Mouse (Mus musculus): ENCODE data around the gene Amhr2. TPM values are rescaled to one million over a fixed set of nuclear protein-coding genes. Genes with fewer than 3 reads are reported as not detected.

Gene Amhr2
- polyA plus RNA-seq (2016; fragmentation: Nextera tagmentation; extraction: Ambion mirVana): 0.12 and 0.31 TPM in 2 replicates

DNA sequence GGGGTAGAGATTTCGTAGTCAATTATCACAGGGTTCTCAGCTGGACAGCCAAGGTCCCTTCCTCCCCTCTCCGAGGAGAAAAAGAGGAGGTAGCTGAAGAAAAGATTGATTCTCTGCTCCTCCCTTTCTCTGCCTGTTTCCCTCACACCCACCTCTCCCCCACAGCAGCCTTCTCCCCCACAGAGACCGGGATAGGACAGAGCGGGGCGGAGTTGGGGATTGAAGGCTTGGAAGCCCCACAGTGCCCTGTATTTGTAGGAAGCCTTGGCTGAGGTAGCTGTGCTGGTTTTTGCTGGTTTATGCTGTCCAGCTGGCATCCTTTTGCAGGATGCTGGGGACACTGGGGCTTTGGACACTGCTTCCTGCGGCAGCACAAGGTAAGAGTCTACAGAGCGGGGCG, at the start of gene Amhr2:
TSS of gene Amhr2 (plus strand) at position 222 of the 400 bp plus-strand sequence.
- H3K36me3 ChIP-seq: no peaks in the 10 kb centered on the region
- no peak within 1 kb of the TSS for H3K4me3 ChIP-seq
- WGBS (ENCODE audit: insufficient replicate concordance): 68% methylated on average over 7 of the region's 8 CpGs
- no peak within 1 kb of the TSS for H3K4me2 ChIP-seq
- peaks cover 15% of the 10 kb centered on the region for H3K4me1 ChIP-seq
- ATAC-seq: no peak
- H3K27me3 ChIP-seq (replicated peaks): no peaks in the 10 kb centered on the region
- no peaks in the 10 kb centered on the region for H3K9me3 ChIP-seq (replicated peaks)
- H3K9ac ChIP-seq: no peak within 1 kb of the TSS
- no peak within 1 kb of the TSS for H3K27ac ChIP-seq

- H3K27ac ChIP-seq: peak overlapping the region; percentile 89
- no peaks in the 10 kb centered on the region for H3K36me3 ChIP-seq
- WGBS (ENCODE audit: insufficient replicate concordance): 48% methylated on average over 5 of the region's 5 CpGs
- peak overlapping the region; percentile 86 for H3K4me2 ChIP-seq
- no peak for ATAC-seq
- H3K27me3 ChIP-seq (replicated peaks): no peaks in the 10 kb centered on the region
- peak overlapping the region; percentile 77 for H3K9ac ChIP-seq
- H3K4me3 ChIP-seq: peak overlapping the region; percentile 69
- H3K4me1 ChIP-seq: peaks cover 69% of the 10 kb centered on the region
- H3K9me3 ChIP-seq (replicated peaks): no peaks in the 10 kb centered on the region
Observed at GRCm38 (mm10) chr15:102398629-102399028, 46.5 kb upstream of the Amhr2 start.

GRCm38 (mm10) chr15:102399229-102400221, 45.6 kb upstream of the Amhr2 start:
- WGBS (ENCODE audit: insufficient replicate concordance): 3% methylated on average over 34 of the region's 34 CpGs
- no peaks in the 10 kb centered on the region for H3K9me3 ChIP-seq (replicated peaks)
- no peaks in the 10 kb centered on the region for H3K27me3 ChIP-seq (replicated peaks)
- peak overlapping the region; percentile 77 for H3K9ac ChIP-seq
- H3K4me3 ChIP-seq: peak overlapping the region; percentile 69
- ATAC-seq: peak; percentile 79
- H3K4me2 ChIP-seq: peak overlapping the region; percentile 86
- peak overlapping the region; percentile 89 for H3K27ac ChIP-seq
- H3K4me1 ChIP-seq: peaks cover 67% of the 10 kb centered on the region
- no peaks in the 10 kb centered on the region for H3K36me3 ChIP-seq

DNA sequence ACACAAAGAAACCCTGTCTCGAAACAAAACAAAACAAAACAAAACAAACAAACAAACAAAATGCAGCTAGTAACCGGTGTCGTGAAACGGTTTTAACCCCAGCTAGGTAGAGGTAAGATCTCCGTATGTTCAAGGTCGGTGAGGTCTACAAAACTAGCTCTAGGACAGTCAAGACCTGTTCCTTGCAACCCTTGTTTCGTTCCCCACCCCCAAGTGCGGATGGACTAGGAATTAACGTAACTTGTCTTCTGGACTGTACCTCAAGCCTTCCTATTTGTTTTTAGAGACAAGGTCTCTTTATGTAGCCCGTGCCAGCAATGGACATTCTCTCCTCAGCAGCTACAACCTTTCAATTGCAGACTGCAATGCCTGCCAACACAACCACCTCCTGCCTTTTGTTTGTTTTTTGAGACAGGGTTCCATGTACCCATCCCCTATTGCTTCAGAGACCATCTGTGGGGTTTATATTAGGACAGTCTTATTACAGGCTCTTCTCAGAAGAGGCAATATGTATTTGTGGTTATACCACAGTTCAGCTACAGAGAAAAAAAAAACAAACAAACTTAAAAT, 44.6 kb upstream of the Amhr2 start:
- Histone ChIP-seq H3K4me1 (peaks cover 62% of the 10 kb centered on the region), H3K4me2 (peak overlapping the region; percentile 86), H3K27ac (peak overlapping the region; percentile 89), H3K9me3 (replicated peaks) (no peaks in the 10 kb centered on the region), H3K4me3 (0 out of 2 replicates have a peak overlapping the region, but pooled peaks have one; percentile 69), H3K36me3 (no peaks in the 10 kb centered on the region), H3K27me3 (replicated peaks) (no peaks in the 10 kb centered on the region), H3K9ac (peak overlapping the region; percentile 77; the same call in 1 of the 2 replicates)
- WGBS (ENCODE audit: insufficient replicate concordance): 74% methylated on average over 10 of the region's 10 CpGs
- ATAC-seq: no peak

DNA sequence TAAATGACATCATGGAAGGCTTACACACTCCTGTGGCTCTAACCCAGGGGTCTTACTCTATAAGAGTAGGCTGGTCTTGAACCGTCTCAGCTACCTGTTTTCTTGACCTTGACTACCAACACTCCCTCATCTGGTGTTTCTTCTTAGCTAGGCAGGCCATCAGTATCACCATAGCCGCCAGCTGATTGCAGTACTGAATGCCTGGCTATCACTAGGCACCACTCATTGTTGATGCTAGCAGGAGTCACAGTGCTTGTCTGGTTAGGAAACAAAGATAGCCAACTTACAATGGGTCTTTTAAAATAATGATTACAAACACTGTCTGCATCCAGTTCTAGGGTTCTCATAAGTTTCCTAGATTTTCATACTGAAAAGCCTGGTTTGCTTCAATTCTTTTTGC, 43.9 kb upstream of the Amhr2 start:
- H3K27ac ChIP-seq: peak overlapping the region; percentile 89
- no peaks in the 10 kb centered on the region for H3K27me3 ChIP-seq (replicated peaks)
- no peak overlapping the region for H3K9ac ChIP-seq
- no peaks in the 10 kb centered on the region for H3K36me3 ChIP-seq
- H3K4me3 ChIP-seq: no peak overlapping the region
- no peak overlapping the region for H3K4me2 ChIP-seq
- 32% methylated on average over 2 of the region's 2 CpGs for WGBS (ENCODE audit: insufficient replicate concordance)
- H3K4me1 ChIP-seq: peaks cover 55% of the 10 kb centered on the region
- ATAC-seq: no peak
- H3K9me3 ChIP-seq (replicated peaks): no peaks in the 10 kb centered on the region

DNA sequence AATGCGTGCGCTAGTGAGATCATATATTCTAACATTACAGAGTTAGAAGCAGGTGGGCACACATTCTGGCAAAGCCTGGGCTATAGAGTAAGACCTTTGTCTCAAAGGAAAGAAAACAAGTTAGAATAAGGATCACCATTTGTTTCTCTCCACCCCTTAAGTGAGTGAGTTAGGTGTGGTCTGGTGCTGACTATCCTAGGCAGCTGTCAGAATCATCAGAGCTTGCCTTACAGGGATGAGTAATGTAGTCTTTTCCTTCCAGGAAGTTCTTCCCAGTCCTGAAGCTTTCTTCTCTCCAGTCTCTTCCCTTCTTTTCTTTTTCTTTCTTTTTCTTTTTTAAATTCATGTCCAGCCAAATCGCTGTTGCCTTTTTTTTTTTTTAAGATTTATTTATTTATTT, 43.0 kb upstream of the Amhr2 start:
- 0 out of 2 replicates have a peak overlapping the region, but pooled peaks have one; percentile 89 for H3K27ac ChIP-seq
- no peak for ATAC-seq
- H3K27me3 ChIP-seq (replicated peaks): no peaks in the 10 kb centered on the region
- no peak overlapping the region for H3K4me2 ChIP-seq
- whole genome bisulfite sequencing (ENCODE audit: insufficient replicate concordance): 98% methylated on average over 3 of the region's 3 CpGs
- peaks cover 56% of the 10 kb centered on the region for H3K4me1 ChIP-seq
- H3K9ac ChIP-seq: no peak overlapping the region
- H3K36me3 ChIP-seq: peaks cover 3% of the 10 kb centered on the region; the same call in 1 of the 2 replicates
- no peaks in the 10 kb centered on the region for H3K9me3 ChIP-seq (replicated peaks)
- no peak overlapping the region for H3K4me3 ChIP-seq

DNA sequence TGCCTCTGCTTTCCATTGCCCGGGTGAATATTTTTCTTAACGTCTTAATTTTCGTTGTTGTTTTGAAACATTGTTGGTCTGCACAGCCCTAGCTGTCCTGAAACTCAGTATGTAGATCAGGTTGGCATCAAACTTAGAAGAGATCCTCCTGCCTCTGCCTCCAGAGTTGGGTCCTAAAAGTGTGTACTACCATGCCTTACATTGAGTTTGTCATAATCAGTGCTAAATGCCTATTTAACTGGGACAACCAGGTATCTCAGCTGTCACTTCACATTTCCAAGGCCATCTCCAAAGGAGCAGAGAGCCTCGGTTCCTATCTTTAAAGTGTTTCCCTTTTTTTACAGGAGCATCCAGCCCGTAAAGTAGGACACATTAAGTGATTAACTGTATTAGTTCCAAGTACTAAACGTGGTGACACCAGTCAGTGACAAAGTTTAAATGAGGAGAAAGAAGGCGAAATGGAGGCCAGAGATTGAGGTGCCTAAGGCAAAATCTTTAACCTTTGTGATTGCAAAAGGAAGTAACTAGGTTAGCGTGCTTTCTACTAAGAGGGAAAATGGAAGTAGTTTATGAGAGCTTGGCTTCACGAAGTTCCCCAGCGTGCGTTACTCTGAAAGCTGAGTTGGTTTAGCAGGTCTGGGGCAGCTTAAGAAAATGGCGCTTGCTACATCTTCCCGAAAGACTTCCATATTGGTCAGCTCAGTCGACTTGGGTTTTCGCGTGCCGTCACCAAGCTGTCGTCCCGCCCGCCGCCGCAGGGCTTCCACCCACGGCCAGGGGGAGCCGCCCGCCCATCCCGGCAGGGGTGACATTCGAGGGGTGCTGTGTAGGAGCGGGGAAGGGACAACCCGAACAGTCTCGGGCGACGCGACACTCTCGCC, 40.3 kb upstream of the Amhr2 start:
- peak; percentile 27 for ATAC-seq
- 14% methylated on average over 34 of the region's 34 CpGs for WGBS (ENCODE audit: insufficient replicate concordance)

GRCm38 (mm10) chr15:102405489-102406195, 39.5 kb upstream of the Amhr2 start, which contains the start of gene Sp1:
TSS of gene Sp1 (plus strand) at chr15:102406143.
- Histone ChIP-seq H3K36me3 (peaks cover 35% of the 10 kb centered on the region), H3K4me2 (peak within 1 kb of the TSS; percentile 81)

More for the DNA sequence above, 40.3 kb upstream of the Amhr2 start:
- H3K4me2 ChIP-seq: peak overlapping the region; percentile 81
- peak overlapping the region; percentile 79 for H3K9ac ChIP-seq
- no peaks in the 10 kb centered on the region for H3K9me3 ChIP-seq (replicated peaks)
- peaks cover 27% of the 10 kb centered on the region for H3K36me3 ChIP-seq
- no peaks in the 10 kb centered on the region for H3K27me3 ChIP-seq (replicated peaks)
- H3K4me1 ChIP-seq: peaks cover 71% of the 10 kb centered on the region
- peak overlapping the region; percentile 98 for H3K27ac ChIP-seq
- H3K4me3 ChIP-seq: peak overlapping the region; percentile 91

DNA sequence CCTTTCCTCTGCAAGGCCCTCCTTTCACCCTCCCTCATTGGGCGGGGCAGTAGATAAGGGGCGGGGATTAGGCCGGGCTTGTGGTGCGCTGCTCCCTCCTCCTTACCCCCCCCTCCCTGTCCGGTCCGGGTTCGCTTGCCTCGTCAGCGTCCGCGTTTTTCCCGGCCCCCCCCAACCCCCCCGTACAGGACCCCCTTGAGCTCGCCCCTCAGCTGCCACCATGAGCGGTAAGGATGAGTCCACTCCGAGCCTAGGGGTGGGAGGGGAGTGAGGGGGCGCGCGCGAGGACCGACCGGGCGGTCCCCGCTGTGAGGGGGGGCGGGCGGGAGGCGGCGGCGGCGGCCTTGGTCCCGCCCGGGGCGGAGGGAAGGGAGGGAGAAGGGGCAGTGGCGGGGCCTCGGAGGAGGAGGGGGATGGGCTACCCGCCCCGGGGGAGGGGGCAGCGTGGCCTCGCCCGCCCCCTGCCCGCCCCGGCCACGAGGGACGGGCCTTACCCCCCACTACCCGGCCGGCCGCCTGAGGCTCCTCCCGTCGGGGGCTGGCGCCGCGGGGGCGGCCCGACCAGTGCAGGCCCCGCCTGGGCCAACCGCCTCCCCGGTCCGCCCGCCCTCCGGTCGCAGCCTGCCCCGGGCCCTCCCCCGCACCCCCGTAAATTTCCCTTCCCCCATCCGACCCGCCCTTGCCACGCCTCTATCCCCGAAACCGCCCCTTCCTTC, 38.8 kb upstream of the Amhr2 start:
- Histone ChIP-seq H3K9ac (peak overlapping the region; percentile 95), H3K4me1 (peaks cover 71% of the 10 kb centered on the region), H3K36me3 (peaks cover 41% of the 10 kb centered on the region), H3K27ac (peak overlapping the region; percentile 98), H3K27me3 (replicated peaks) (no peaks in the 10 kb centered on the region), H3K4me3 (peak overlapping the region; percentile 91), H3K4me2 (peak overlapping the region; percentile 72), H3K9me3 (replicated peaks) (no peaks in the 10 kb centered on the region)
- peak; percentile 28 for ATAC-seq
- WGBS (ENCODE audit: insufficient replicate concordance): under 1% methylated on average over 48 of the region's 69 CpGs

More at GRCm38 (mm10) chr15:102405489-102406195, 39.5 kb upstream of the Amhr2 start, which contains the start of gene Sp1:
- ATAC-seq: peak; percentile 93
- Histone ChIP-seq H3K27me3 (replicated peaks) (no peaks in the 10 kb centered on the region), H3K27ac (peak within 1 kb of the TSS; percentile 98), H3K9ac (peak within 1 kb of the TSS; percentile 95), H3K4me1 (peaks cover 71% of the 10 kb centered on the region), H3K9me3 (replicated peaks) (no peaks in the 10 kb centered on the region), H3K4me3 (peak within 1 kb of the TSS; percentile 91)
- WGBS (ENCODE audit: insufficient replicate concordance): under 1% methylated on average over 38 of the region's 38 CpGs

DNA sequence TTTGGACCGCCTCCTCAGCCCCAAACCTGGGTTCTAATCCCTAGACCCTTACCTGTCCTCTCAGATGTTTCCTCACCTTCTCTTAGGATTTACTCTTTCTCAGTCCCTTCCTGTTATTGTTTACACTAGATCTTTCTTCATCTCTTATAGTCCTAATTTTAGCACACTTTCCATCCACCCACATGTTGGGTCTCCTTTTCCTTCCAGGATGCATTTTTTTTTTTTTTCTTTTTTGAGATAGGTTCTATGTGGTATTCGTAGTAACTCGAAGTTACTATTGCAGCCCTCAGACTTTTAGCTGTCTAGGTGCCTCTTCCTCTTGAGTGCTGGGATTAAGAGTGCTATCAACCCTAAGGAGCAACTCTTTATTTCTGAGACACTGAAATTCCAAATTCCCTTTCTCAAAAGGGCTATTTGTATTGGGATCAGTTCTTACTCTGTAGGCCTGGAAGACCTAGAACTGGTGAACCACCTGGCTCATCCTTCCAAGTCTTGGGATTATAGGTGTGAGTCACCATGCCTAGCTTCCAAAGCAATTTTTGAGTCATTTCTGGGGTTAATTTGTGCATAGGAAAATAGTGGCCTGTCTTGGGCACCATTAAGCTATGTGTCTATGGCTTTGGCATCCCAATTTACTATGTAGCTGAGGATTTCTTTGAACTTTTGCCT, 38.1 kb upstream of the Amhr2 start:
- H3K4me3 ChIP-seq: peak overlapping the region; percentile 91
- peaks cover 71% of the 10 kb centered on the region for H3K4me1 ChIP-seq
- H3K9me3 ChIP-seq (replicated peaks): no peaks in the 10 kb centered on the region
- peaks cover 48% of the 10 kb centered on the region for H3K36me3 ChIP-seq
- H3K27me3 ChIP-seq (replicated peaks): no peaks in the 10 kb centered on the region
- WGBS (ENCODE audit: insufficient replicate concordance): 4% methylated on average over 3 of the region's 3 CpGs
- H3K9ac ChIP-seq: peak overlapping the region; percentile 95
- ATAC-seq: no peak
- peak overlapping the region; percentile 72 for H3K4me2 ChIP-seq
- peak overlapping the region; percentile 98 for H3K27ac ChIP-seq
